Mouse (Mus musculus): ENCODE measurements at regions not wholly inside any gene's neighbourhood (a gene's known extent, or its start where the extent isn't known, plus 50 kb on each side); places are given as distances from the start of the nearest gene placed in this dataset.

GRCm38 (mm10) chr13:103470141-103470540 is 135.8 kb upstream of the Mast4 start:
- DNase-seq (ENCODE audit: low spot score) = no peak

GRCm38 (mm10) chr13:103460499-103460898 is 126.2 kb upstream of the Mast4 start:
- DNase-seq (ENCODE audit: low spot score) = no peak

- DNase-seq (ENCODE audit: low spot score) = no peak
Observed at GRCm38 (mm10) chr13:103459486-103460147, 125.3 kb upstream of the Mast4 start.

- DNase-seq (ENCODE audit: low spot score) = no peak
Observed at GRCm38 (mm10) chr13:103452837-103453236, 118.5 kb upstream of the Mast4 start.

- DNase-seq (ENCODE audit: low spot score) = no peak
Observed at GRCm38 (mm10) chr13:103430589-103430988, 96.3 kb upstream of the Mast4 start.

GRCm38 (mm10) chr13:103424011-103424410 is 89.7 kb upstream of the Mast4 start:
- no peak for DNase-seq (ENCODE audit: low spot score)

GRCm38 (mm10) chr13:103423417-103423816 is 89.1 kb upstream of the Mast4 start:
- no peak for DNase-seq (ENCODE audit: low spot score)

GRCm38 (mm10) chr13:103422997-103423396 is 88.7 kb upstream of the Mast4 start:
- DNase-seq (ENCODE audit: low spot score) = no peak

- no peak for DNase-seq (ENCODE audit: low spot score)
Observed at GRCm38 (mm10) chr13:103419146-103419545, 84.8 kb upstream of the Mast4 start.

- no peak for DNase-seq (ENCODE audit: low spot score)
Observed at GRCm38 (mm10) chr13:103417256-103417655, 83.0 kb upstream of the Mast4 start.

- DNase-seq (ENCODE audit: low spot score) = no peak
Observed at GRCm38 (mm10) chr13:103415335-103415734, 81.0 kb upstream of the Mast4 start.

GRCm38 (mm10) chr13:103412566-103412965 is 78.3 kb upstream of the Mast4 start:
- DNase-seq (ENCODE audit: low spot score) = no peak

GRCm38 (mm10) chr13:103409286-103409685 is 75.0 kb upstream of the Mast4 start:
- DNase-seq (ENCODE audit: low spot score) = no peak

GRCm38 (mm10) chr13:103396526-103397020 is 62.3 kb upstream of the Mast4 start:
- no peak for DNase-seq (ENCODE audit: low spot score)

GRCm38 (mm10) chr13:103396099-103396498 is 61.8 kb upstream of the Mast4 start:
- DNase-seq (ENCODE audit: low spot score) = no peak

- DNase-seq (ENCODE audit: low spot score) = no peak
Observed at GRCm38 (mm10) chr13:103392581-103392980, 58.3 kb upstream of the Mast4 start.

- no peak for DNase-seq (ENCODE audit: low spot score)
Observed at GRCm38 (mm10) chr13:103391396-103391795, 57.1 kb upstream of the Mast4 start.

GRCm38 (mm10) chr13:103390991-103391390 is 56.7 kb upstream of the Mast4 start:
- DNase-seq (ENCODE audit: low spot score) = no peak

GRCm38 (mm10) chr13:103386948-103387347 is 52.7 kb upstream of the Mast4 start:
- no peak for DNase-seq (ENCODE audit: low spot score)

Data from ovary, adult 18-20 months (tissue).